Mouse (Mus musculus) CH12.LX (cell line): ENCODE data around the gene Rrp1. TPM values are rescaled to one million over a fixed set of nuclear protein-coding genes. Genes with fewer than 3 reads are reported as not detected.
A peak's percentile ranks its signal among the peaks of the same experiment; 100 is the strongest.

Experiments used
- DNase-seq: peaks from one replicate; pipeline ENCODE4 v3.0.0-alpha.2; 2013; ENCODE audit errors: extremely low read depth
- H3K27ac ChIP-seq: 2 replicates; pipeline ENCODE4 v1.5.1; 2012; ENCODE audit warnings: low read depth, mild to moderate bottlenecking, control low read depth, moderate library complexity; ENCODE audit not compliant: insufficient read depth
- H3K27me3 ChIP-seq: replicated peaks from 2 replicates; pipeline ENCODE3; 2012; ENCODE audit warnings: inconsistent platforms
- H3K36me3 ChIP-seq, 2 experiments: replicated peaks in 1 of 2; 2 replicates each; pipeline versions ENCODE3 to v1.6.1; 2012; ENCODE audit warnings: inconsistent platforms in 1 of 2, low read length in 1 of 2, mild to moderate bottlenecking in 1 of 2, mixed read lengths in 1 of 2, moderate library complexity in 1 of 2; ENCODE audit not compliant: control insufficient read depth in 1 of 2, insufficient read depth in 1 of 2
- H3K4me1 ChIP-seq, 2 experiments: 2 replicates each; pipeline ENCODE4 v1.6.1; 2012; ENCODE audit warnings: inconsistent platforms in 1 of 2, moderate library complexity in 1 of 2; ENCODE audit not compliant: insufficient read depth in 2 of 2, control insufficient read depth in 1 of 2
- H3K4me2 ChIP-seq: 2 replicates; pipeline ENCODE4 v1.6.1; 2012; ENCODE audit warnings: low read depth, mild to moderate bottlenecking, control low read depth; ENCODE audit not compliant: poor library complexity, insufficient read depth, severe bottlenecking
- H3K4me3 ChIP-seq, 3 experiments: fragments of 150-350 bp in 1 of 3; sonication (generic) in 1 of 3; replicated peaks in 1 of 3; 2 replicates each; pipeline versions ENCODE3 to v1.5.1; 2011 to 2012; ENCODE audit warnings: low read depth in 2 of 3, low read length in 2 of 3, mild to moderate bottlenecking in 2 of 3, moderate library complexity in 2 of 3, control low read depth in 1 of 3, improper control_type of control experiment in 1 of 3, inconsistent platforms in 1 of 3, mixed read lengths in 1 of 3; ENCODE audit not compliant: poor library complexity in 1 of 3
- H3K79me2 ChIP-seq: replicated peaks from 2 replicates; pipeline ENCODE4 v1.6.1; 2012; ENCODE audit warnings: mild to moderate bottlenecking, moderate library complexity; ENCODE audit not compliant: control insufficient read depth, poor library complexity, insufficient read depth, severe bottlenecking; ENCODE audit errors: extremely low read depth
- H3K9ac ChIP-seq: 2 replicates; pipeline ENCODE4 v1.6.1; 2012; ENCODE audit warnings: low read depth, mild to moderate bottlenecking, control low read depth, moderate library complexity; ENCODE audit not compliant: insufficient read depth
- H3K9me3 ChIP-seq: replicated peaks from 2 replicates; pipeline ENCODE3; 2012; ENCODE audit warnings: low read length, inconsistent platforms, mixed read lengths
- CHD2 ChIP-seq: IDR thresholded peaks from 2 replicates; pipeline ENCODE4 v1.6.1; 2011; ENCODE audit warnings: low read length, improper control_type of control experiment
- CTCF ChIP-seq, 2 experiments: IDR thresholded peaks in 1 of 2; conservative IDR thresholded peaks in 1 of 2; 2 replicates each; pipeline ENCODE4 v1.5.1; 2011 to 2012; ENCODE audit warnings: low read depth in 2 of 2, low read length in 2 of 2, improper control_type of control experiment in 1 of 2, inconsistent platforms in 1 of 2, mild to moderate bottlenecking in 1 of 2, moderate library complexity in 1 of 2
- ETS1 ChIP-seq: conservative IDR thresholded peaks from 2 replicates; pipeline ENCODE4 v1.6.1; 2012; ENCODE audit warnings: low read depth, mild to moderate bottlenecking, inconsistent platforms, low read length, improper control_type of control experiment, moderate library complexity
- GABPA ChIP-seq: IDR thresholded peaks from 2 replicates; pipeline ENCODE4 v1.6.1; 2012; ENCODE audit warnings: low read depth, low read length, improper control_type of control experiment, inconsistent platforms; ENCODE audit not compliant: insufficient replicate concordance
- IRF4 ChIP-seq: IDR thresholded peaks from 2 replicates; pipeline ENCODE4 v1.6.1; 2014; ENCODE audit warnings: low read depth, mild to moderate bottlenecking, inconsistent platforms, low read length, improper control_type of control experiment
- JUN ChIP-seq: IDR thresholded peaks from 2 replicates; pipeline ENCODE4 v1.6.1; 2011; ENCODE audit warnings: low read depth, mild to moderate bottlenecking, low read length, improper control_type of control experiment, moderate library complexity; ENCODE audit not compliant: insufficient read depth
- KAT2A ChIP-seq: IDR thresholded peaks from 2 replicates; pipeline ENCODE4 v1.6.1; 2012; ENCODE audit warnings: low read length, improper control_type of control experiment, inconsistent platforms; ENCODE audit not compliant: insufficient replicate concordance
- NRF1 ChIP-seq: IDR thresholded peaks from 2 replicates; pipeline ENCODE4 v1.6.1; 2014; ENCODE audit warnings: low read depth, mild to moderate bottlenecking, inconsistent platforms, low read length, improper control_type of control experiment, moderate library complexity
- POLR2A ChIP-seq: IDR thresholded peaks from 2 replicates; pipeline ENCODE4 v1.6.1; 2011; ENCODE audit warnings: low read depth, mild to moderate bottlenecking, improper control_type of control experiment, low read length
- SIN3A ChIP-seq: IDR thresholded peaks from 2 replicates; pipeline ENCODE4 v1.6.1; 2012; ENCODE audit warnings: low read length, improper control_type of control experiment, inconsistent platforms
- USF1 ChIP-seq: IDR thresholded peaks from 2 replicates; pipeline ENCODE4 v1.6.1; 2014; ENCODE audit warnings: low read depth, mild to moderate bottlenecking, inconsistent platforms, low read length, improper control_type of control experiment
- ZC3H11A ChIP-seq: IDR thresholded peaks from 2 replicates; pipeline ENCODE4 v1.6.1; 2012; ENCODE audit warnings: low read depth, mild to moderate bottlenecking, inconsistent platforms, low read length, improper control_type of control experiment
- ZNF384 ChIP-seq: IDR thresholded peaks from 2 replicates; pipeline ENCODE4 v1.6.1; 2012; ENCODE audit warnings: low read depth, low read length, improper control_type of control experiment, inconsistent platforms
- dilution Hi-C: fragments of 300-500 bp; cut with MboI; formaldehyde crosslinking; loops from 2 replicates; pipeline ENCODE4 v1.14.3; 2020; ENCODE audit warnings: low sequenced_read_pairs; ENCODE audit not compliant: extremely low pct_unique_long_range_greater_than_20kb, extremely low pct_ligation_motif_present
- in situ Hi-C: fragments of 300-500 bp; cut with MboI; formaldehyde crosslinking; loops from 3 replicates; pipeline ENCODE4 v1.14.3; 2019; ENCODE audit warnings: low sequenced_read_pairs, low pct_ligation_motif_present, low pct_unique_long_range_greater_than_20kb, mixed read lengths
- polyA plus RNA-seq: library from polyadenylated mRNA; unstranded; fragments of >175 nt; gene quantifications from 2 replicates; pipeline ENCODE4 v1.2.1, GENCODE M21; 2012; ENCODE audit warnings: low read depth; ENCODE audit not compliant: insufficient read length
- total RNA-seq, 2 experiments: library from RNA; depleted of rRNA; stranded (reverse); fragments of 300-350 nt in 1 of 2; fragments of >200 nt in 1 of 2; gene quantifications; 2 replicates each; pipeline ENCODE4 v1.2.3; 2012 to 2014

The Rrp1 gene
- total and polyA plus RNA-seq, 3 experiments, result 138 to 327 (median 189) TPM

GRCm38 (mm10) chr10:78412319-78413151 lies at the start of gene Rrp1 (continued):
- no peak; the same call in 1 of the 2 replicates for TF ChIP-seq ZC3H11A
- TF ChIP-seq, all 38 proteins: peak for 29

- in situ Hi-C loops, result no loop called here
- no peak overlapping the region for H3K9ac ChIP-seq
- DNase-seq, result no peak
- H3K79me2 ChIP-seq, result no peaks in the 10 kb centered on the region
- H3K27me3 ChIP-seq, result peaks cover 3% of the 10 kb centered on the region
- H3K4me1 ChIP-seq, result peaks cover 28 to 85% of the 10 kb centered on the region in 2 experiments
- no peak overlapping the region for H3K4me3 ChIP-seq
- H3K9me3 ChIP-seq, result no peaks in the 10 kb centered on the region
- no peak overlapping the region for H3K27ac ChIP-seq
- TF ChIP-seq CHD2, result no peak
- peak; percentile 58 to 71 for TF ChIP-seq CTCF (conservative IDR thresholded peaks at IDR 0.05 in 1 of 2, IDR thresholded peaks at IDR 0.05 in 1 of 2; ENCODE audit: low read depth in 2 of 2, low read length in 2 of 2)
- TF ChIP-seq SIN3A, result no peak
- TF ChIP-seq NRF1, result no peak
- no peak overlapping the region for H3K4me2 ChIP-seq
- dilution Hi-C loops, result no loop called here
- H3K36me3 ChIP-seq, result peaks cover 0 to 6% of the 10 kb centered on the region in 2 experiments
Measured at GRCm38 (mm10) chr10:78461767-78462166, 48.9 kb upstream of the Rrp1 start.

- H3K27me3 ChIP-seq, result no peaks in the 10 kb centered on the region
- H3K27ac ChIP-seq, result no peak overlapping the region
- no peak overlapping the region for H3K4me3 ChIP-seq
- no peaks in the 10 kb centered on the region for H3K79me2 ChIP-seq
- no peak overlapping the region for H3K9ac ChIP-seq
- DNase-seq, result no peak
- peaks cover 27 to 83% of the 10 kb centered on the region in 2 experiments for H3K4me1 ChIP-seq
- H3K9me3 ChIP-seq, result no peaks in the 10 kb centered on the region
- peaks cover 0 to 9% of the 10 kb centered on the region in 2 experiments for H3K36me3 ChIP-seq
- TF ChIP-seq GABPA (no peak), IRF4 (peak; percentile 15; the same call in 1 of the 2 replicates), USF1 (no peak), KAT2A (no peak), ZNF384 (no peak), JUN (no peak), ETS1 (no peak), POLR2A (no peak), NRF1 (no peak)
- in situ Hi-C loops, result no loop called here
- H3K4me2 ChIP-seq, result no peak overlapping the region
- dilution Hi-C loops, result no loop called here
Measured at GRCm38 (mm10) chr10:78460463-78460862, 47.6 kb upstream of the Rrp1 start.
